Mouse (Mus musculus) intestine, postnatal 0 days (tissue): ENCODE data around the gene Gprc5d. TPM values are rescaled to one million over a fixed set of nuclear protein-coding genes. Genes with fewer than 3 reads are reported as not detected.
A peak's percentile ranks its signal among the peaks of the same experiment; 100 is the strongest.

Source experiments
- ATAC-seq: fragments of 200-750 bp; cut with Nextera tagmentation; 2 replicates; pipeline ENCODE4 v1.8.0; 2017; ENCODE audit warnings: mild to moderate bottlenecking, moderate TSS enrichment, moderate library complexity
- H3K27ac ChIP-seq: fragments of 300-500 bp; sonication (generic); 2 replicates; pipeline ENCODE4 v1.5.1; 2014; ENCODE audit warnings: mild to moderate bottlenecking, low read depth, low read length, moderate library complexity
- H3K27me3 ChIP-seq: fragments of 300-500 bp; sonication (generic); replicated peaks from 2 replicates; pipeline ENCODE4 v1.6.1; 2014; ENCODE audit warnings: low read length, mixed read lengths; ENCODE audit not compliant: control insufficient read depth, insufficient read depth
- H3K36me3 ChIP-seq: fragments of 300-500 bp; sonication (generic); 2 replicates; pipeline ENCODE4 v1.6.1; 2014; ENCODE audit warnings: mild to moderate bottlenecking, moderate library complexity; ENCODE audit not compliant: control insufficient read depth, insufficient read depth
- H3K4me1 ChIP-seq: fragments of 300-500 bp; sonication (generic); replicated peaks from 2 replicates; pipeline ENCODE4 v1.6.1; 2014; ENCODE audit warnings: antibody characterized with exemption, low read length, mixed read lengths; ENCODE audit not compliant: control insufficient read depth, insufficient read depth
- H3K4me2 ChIP-seq: fragments of 300-500 bp; sonication (generic); replicated peaks from 2 replicates; pipeline ENCODE4 v1.6.1; 2014; ENCODE audit warnings: low read depth, mild to moderate bottlenecking, moderate library complexity
- H3K4me3 ChIP-seq: fragments of 300-500 bp; sonication (generic); 2 replicates; pipeline ENCODE4 v1.5.1; 2014; ENCODE audit warnings: low read depth, low read length
- H3K9ac ChIP-seq: fragments of 300-500 bp; sonication (generic); 2 replicates; pipeline ENCODE4 v1.6.1; 2014; ENCODE audit warnings: mild to moderate bottlenecking, low read depth, low read length
- H3K9me3 ChIP-seq: fragments of 300-500 bp; sonication (generic); 2 replicates; pipeline ENCODE4 v1.6.1; 2016; ENCODE audit warnings: mixed run types; ENCODE audit not compliant: control insufficient read depth
- CTCF ChIP-seq: sonication (generic); IDR thresholded peaks from 2 replicates; pipeline ENCODE4 v1.5.1; 2016; ENCODE audit warnings: low read depth, mild to moderate bottlenecking, control low read depth, antibody characterized with exemption, moderate library complexity
- WGBS: fragments of 180-500 bp; shearing (Covaris S2); extraction: QIAGEN DNeasy Blood & Tissue Kit; methylation state at CpG from one replicate; pipeline ENCODE4 v1.1.7; 2014; 5-methylcytosine and 5-hydroxymethylcytosine counted together
- polyA plus RNA-seq: library from polyadenylated mRNA; unstranded; fragments of >200 nt; fragmentation: Nextera tagmentation; extraction: Ambion mirVana; gene quantifications from 2 replicates; pipeline ENCODE4 v1.2.1, GENCODE M21; 2015

Gene Gprc5d
- polyA plus RNA-seq, 1 experiment from 2014 or later, result not detected

GRCm38 (mm10) chr6:135070347-135070746 is 47.7 kb downstream of the Gprc5d start:
- H3K27me3 ChIP-seq, result no peaks in the 10 kb centered on the region
- TF ChIP-seq CTCF, result no peak
- 79% methylated on average over 2 of the region's 2 CpGs for whole genome bisulfite sequencing

DNA sequence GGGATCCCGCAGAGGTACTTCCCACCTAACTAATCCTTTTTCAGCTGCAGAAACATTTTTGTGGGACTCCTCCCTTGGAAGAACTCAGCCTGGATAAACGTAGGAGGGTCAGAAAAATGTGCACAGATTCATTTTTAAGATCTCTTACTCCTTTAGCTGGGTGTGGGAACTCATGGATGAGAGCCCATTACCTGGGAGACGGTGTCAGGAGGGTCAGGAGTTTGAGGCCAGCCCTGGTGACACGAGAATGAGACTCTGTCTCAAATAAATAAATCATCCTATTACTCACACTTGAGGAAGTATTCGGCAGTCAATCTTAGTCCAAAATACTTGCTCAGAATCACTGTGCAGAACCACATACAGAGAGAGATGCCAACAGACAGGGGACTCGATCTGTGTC is 48.2 kb downstream of the Gprc5d start:
- Histone ChIP-seq H3K4me2 (no peak overlapping the region), H3K27me3 (no peaks in the 10 kb centered on the region), H3K36me3 (no peaks in the 10 kb centered on the region), H3K9ac (no peak overlapping the region), H3K9me3 (no peaks in the 10 kb centered on the region), H3K4me3 (no peak overlapping the region), H3K4me1 (no peaks in the 10 kb centered on the region; the same call in 1 of the 2 replicates), H3K27ac (no peak overlapping the region)
- WGBS, result 67% methylated on average over 6 of the region's 6 CpGs
- ATAC-seq, result no peak
- TF ChIP-seq CTCF, result no peak

More at GRCm38 (mm10) chr6:135070347-135070746, 47.7 kb downstream of the Gprc5d start:
- H3K27ac ChIP-seq, result no peak overlapping the region
- H3K9me3 ChIP-seq, result no peaks in the 10 kb centered on the region
- H3K9ac ChIP-seq, result no peak overlapping the region
- no peak overlapping the region for H3K4me3 ChIP-seq
- H3K4me2 ChIP-seq, result no peak overlapping the region
- H3K36me3 ChIP-seq, result no peaks in the 10 kb centered on the region
- no peaks in the 10 kb centered on the region for H3K4me1 ChIP-seq
- ATAC-seq, result no peak

GRCm38 (mm10) chr6:135068221-135068620 is 49.9 kb downstream of the Gprc5d start:
- 88% methylated on average over 5 of the region's 5 CpGs for WGBS
- Histone ChIP-seq H3K4me2 (no peak overlapping the region), H3K9me3 (no peaks in the 10 kb centered on the region), H3K9ac (no peak overlapping the region), H3K4me3 (no peak overlapping the region), H3K4me1 (no peaks in the 10 kb centered on the region; the same call in 1 of the 2 replicates), H3K27ac (no peak overlapping the region), H3K36me3 (no peaks in the 10 kb centered on the region), H3K27me3 (no peaks in the 10 kb centered on the region)
- no peak for TF ChIP-seq CTCF
- no peak for ATAC-seq

- Histone ChIP-seq H3K4me3 (no peak overlapping the region), H3K27ac (no peak overlapping the region), H3K4me1 (no peaks in the 10 kb centered on the region; the same call in 1 of the 2 replicates), H3K36me3 (no peaks in the 10 kb centered on the region), H3K9me3 (no peaks in the 10 kb centered on the region), H3K27me3 (no peaks in the 10 kb centered on the region), H3K4me2 (no peak overlapping the region), H3K9ac (no peak overlapping the region)
- 55% methylated on average over 6 of the region's 6 CpGs for WGBS
- ATAC-seq, result no peak
- no peak for TF ChIP-seq CTCF
These were observed 51.2 kb downstream of the Gprc5d start for GRCm38 (mm10) chr6:135066795-135067445.

GRCm38 (mm10) chr6:135065236-135065957 is 52.7 kb downstream of the Gprc5d start, which contains the start of gene Gprc5a:
Gprc5a (plus strand) TSS chr6:135065651.
- Histone ChIP-seq H3K9ac (0 out of 2 replicates have a peak within 1 kb of the TSS, but pooled peaks have one; percentile 12), H3K36me3 (no peaks in the 10 kb centered on the region), H3K4me1 (no peaks in the 10 kb centered on the region; the same call in 1 of the 2 replicates), H3K4me3 (peak within 1 kb of the TSS; percentile 46), H3K4me2 (peak within 1 kb of the TSS; percentile 78), H3K27ac (peak within 1 kb of the TSS; percentile 46), H3K27me3 (no peaks in the 10 kb centered on the region), H3K9me3 (no peaks in the 10 kb centered on the region)
- under 1% methylated on average over 43 of the region's 44 CpGs for WGBS
- peak; percentile 88 for ATAC-seq
- no peak for TF ChIP-seq CTCF

DNA sequence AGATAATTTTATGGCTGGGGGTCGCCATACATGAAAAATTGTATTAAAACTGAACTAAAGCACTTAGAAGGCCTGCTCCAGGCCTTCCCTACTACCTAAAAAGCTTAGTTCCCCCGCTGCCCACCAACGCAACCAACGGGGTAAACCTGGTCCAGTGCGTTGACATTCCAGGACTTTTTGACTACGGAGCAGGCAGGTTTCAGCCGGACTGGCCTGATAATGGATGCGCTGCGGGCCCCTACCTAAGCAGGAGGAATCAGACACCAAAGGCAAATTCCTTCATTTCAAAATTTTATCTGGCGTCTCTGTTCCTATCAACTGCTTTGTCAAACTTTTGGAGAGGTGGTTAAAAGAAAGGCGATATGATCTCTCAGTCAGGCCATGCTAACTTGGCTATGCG is 53.5 kb downstream of the Gprc5d start:
- ATAC-seq, result no peak
- no peaks in the 10 kb centered on the region for H3K27me3 ChIP-seq
- no peaks in the 10 kb centered on the region for H3K9me3 ChIP-seq
- H3K4me2 ChIP-seq, result no peak overlapping the region; the same call in 1 of the 2 replicates
- no peak for TF ChIP-seq CTCF
- H3K27ac ChIP-seq, result 0 out of 2 replicates have a peak overlapping the region, but pooled peaks have one; percentile 46
- H3K9ac ChIP-seq, result no peak overlapping the region
- no peaks in the 10 kb centered on the region for H3K36me3 ChIP-seq
- WGBS, result 85% methylated on average over 12 of the region's 12 CpGs
- no peak overlapping the region for H3K4me3 ChIP-seq
- no peaks in the 10 kb centered on the region; the same call in 1 of the 2 replicates for H3K4me1 ChIP-seq
